Mouse (Mus musculus): Measurements from ENCODE around the gene Nodal.

- TF ChIP-seq CTCF (IDR thresholded peaks at IDR 0.05; ENCODE audit: control insufficient read depth, insufficient read depth, low read length) (no peak), POLR2A (IDR thresholded peaks at IDR 0.05; ENCODE audit: borderline replicate concordance, control insufficient read depth, low read depth, low read length) (no peak)
Measured at GRCm38 (mm10) chr10:61383021-61383714, 34.6 kb upstream of the Nodal start, which contains the start of gene Pald1.
